Mouse (Mus musculus) limb, embryonic 10.5 days (tissue): ENCODE results near the gene Mapk1. TPM values are rescaled to one million over a fixed set of nuclear protein-coding genes. Genes with fewer than 3 reads are reported as not detected.

Source experiments
- polyA plus RNA-seq: library from polyadenylated mRNA; unstranded; fragments of >200 nt; fragmentation: Nextera tagmentation; extraction: Ambion mirVana; gene quantifications from 2 replicates; pipeline ENCODE4 v1.2.1, GENCODE M21; 2016

Gene Mapk1
- polyA plus RNA-seq, 1 experiment from 2014 or later: 138 TPM

Other genes starting within 250 kb of the Mapk1 start
- 0.24 TPM in 1 of 2 replicates, not detected in the other for gene Spag6l, start 153.9 kb upstream of the Mapk1 start, polyA plus RNA-seq
- gene Igll1, start 119.4 kb upstream of the Mapk1 start, polyA plus RNA-seq: 0.13 TPM in 1 of 2 replicates, not detected in the other
- 63.1 and 81.1 TPM in 2 replicates for gene Top3b, start 112.6 kb upstream of the Mapk1 start, polyA plus RNA-seq
- gene Vpreb1, start 112.5 kb upstream of the Mapk1 start, polyA plus RNA-seq: 2.8 and 3.9 TPM in 2 replicates
- 41.1 and 43.0 TPM in 2 replicates for gene Ppm1f, start 86.9 kb upstream of the Mapk1 start, polyA plus RNA-seq
- 90.3 and 107 TPM in 2 replicates for gene Ypel1, start 86.3 kb downstream of the Mapk1 start, polyA plus RNA-seq
- 138 and 172 TPM in 2 replicates for gene Ppil2, start 127.9 kb downstream of the Mapk1 start, polyA plus RNA-seq
- 182 and 195 TPM in 2 replicates for gene 2610318N02Rik, start 141.8 kb downstream of the Mapk1 start, polyA plus RNA-seq
- gene Sdf2l1, start 149.0 kb downstream of the Mapk1 start, polyA plus RNA-seq: 87.4 and 114 TPM in 2 replicates
- 4.1 and 7.0 TPM in 2 replicates for gene Ydjc, start 161.2 kb downstream of the Mapk1 start, polyA plus RNA-seq
- 0.40 and 0.63 TPM in 2 replicates for gene Ccdc116, start 163.8 kb downstream of the Mapk1 start, polyA plus RNA-seq
- 432 and 433 TPM in 2 replicates for gene Ube2l3, start 219.3 kb downstream of the Mapk1 start, polyA plus RNA-seq
- 0.18 and 0.49 TPM in 2 replicates for gene Rimbp3, start 225.2 kb downstream of the Mapk1 start, polyA plus RNA-seq